Mouse (Mus musculus): ENCODE measurements around the gene Gm20388.
A peak's percentile ranks its signal among the peaks of the same experiment; 100 is the strongest.

The Gm20388 gene

GRCm38 (mm10) chr8:123361082-123361739 lies 3450.6 kb downstream of the Gm20388 start:
- DNase-seq (ENCODE audit: low spot score in 2 of 2): peak; percentile 56 to 74

DNA sequence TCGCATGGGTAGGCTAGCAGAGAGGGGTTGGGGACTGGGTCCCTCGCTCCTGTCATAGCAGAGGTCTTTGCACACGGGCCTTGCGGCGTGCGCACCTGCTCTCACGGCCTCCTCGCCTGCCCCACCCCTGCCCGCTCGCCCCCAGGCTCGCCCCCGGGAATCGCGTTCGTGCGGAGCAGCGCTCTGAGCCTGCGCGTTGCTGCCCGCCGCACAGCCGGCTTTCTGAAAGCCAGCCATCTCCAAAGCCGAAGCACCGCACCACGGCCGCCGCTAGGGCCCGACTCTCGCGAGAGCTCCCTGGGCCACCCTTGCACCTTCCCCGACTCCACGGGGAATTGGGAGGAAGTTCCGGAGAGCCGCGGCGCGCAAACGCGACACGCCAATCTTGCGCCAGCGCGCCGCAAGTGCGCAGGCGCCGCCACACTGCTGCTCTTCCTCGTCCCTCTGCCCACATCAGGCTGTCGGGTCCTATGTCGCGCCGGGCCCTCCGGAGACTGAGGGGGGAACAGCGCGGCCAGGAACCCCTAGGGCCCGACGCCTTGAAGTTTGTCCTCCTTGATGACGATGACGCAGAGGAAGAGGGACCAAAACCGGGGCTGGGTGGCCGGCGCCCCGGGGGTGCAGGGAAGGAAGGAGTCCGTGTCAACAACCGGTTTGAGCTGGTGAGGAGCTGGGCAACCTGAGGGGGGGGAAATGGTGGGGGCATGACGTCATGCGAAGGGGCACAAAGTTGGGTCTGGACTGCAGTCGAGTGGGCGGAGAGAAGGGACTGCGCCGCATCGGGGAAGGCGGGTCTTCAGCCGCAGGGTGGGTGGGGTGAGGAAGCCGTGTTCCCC lies 3463.0 kb downstream of the Gm20388 start, which contains the start of gene Tcf25:
Gene Tcf25, plus strand, starts transcription at position 351 of the 836 bp plus-strand sequence.
- DNase-seq (ENCODE audit: low spot score in 2 of 2): peak; percentile 89 to 92

DNA sequence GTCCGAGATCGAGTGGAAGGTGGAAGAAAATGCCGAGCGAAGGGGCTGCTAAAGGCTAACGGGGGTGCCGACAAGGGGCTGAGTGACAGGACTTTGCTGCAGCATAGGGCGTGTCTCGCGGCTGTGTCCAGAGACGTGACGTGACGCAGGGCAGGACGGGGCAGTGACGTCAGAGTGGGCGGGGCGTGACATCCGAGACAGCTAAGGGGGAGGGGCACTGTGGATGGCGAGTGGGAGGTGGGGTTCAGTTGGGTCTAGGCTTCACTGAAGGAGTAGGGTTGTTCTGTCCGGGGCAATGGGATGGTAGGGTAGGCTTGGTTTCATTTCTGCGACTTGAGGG lies 3463.6 kb downstream of the Gm20388 start:
- peak; percentile 88 to 91 for DNase-seq (ENCODE audit: low spot score in 2 of 2)

DNA sequence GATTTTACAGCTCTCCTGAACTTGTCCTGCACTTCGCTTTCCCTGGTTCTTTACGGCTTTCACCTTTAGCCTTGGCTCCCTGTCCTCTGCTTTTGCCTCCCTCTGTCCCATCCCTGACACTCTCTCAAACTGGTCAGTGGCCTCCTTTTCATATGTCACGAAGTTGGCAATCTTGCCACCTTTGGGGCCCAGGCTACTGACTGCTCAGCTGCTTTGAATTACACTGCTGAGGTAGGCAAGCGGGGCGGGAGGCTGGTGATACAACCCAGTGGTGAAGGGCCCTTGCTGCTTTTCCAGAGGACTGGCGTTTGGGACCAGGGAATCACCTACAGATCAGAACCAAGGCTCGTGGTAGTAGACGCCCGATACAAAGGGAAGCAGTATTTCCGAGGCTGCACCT lies 3465.1 kb downstream of the Gm20388 start:
- DNase-seq (ENCODE audit: low spot score in 2 of 2): no peak

- no peak for DNase-seq (ENCODE audit: low spot score in 2 of 2)
Measured at GRCm38 (mm10) chr8:123376106-123376505, 3465.5 kb downstream of the Gm20388 start.

DNA sequence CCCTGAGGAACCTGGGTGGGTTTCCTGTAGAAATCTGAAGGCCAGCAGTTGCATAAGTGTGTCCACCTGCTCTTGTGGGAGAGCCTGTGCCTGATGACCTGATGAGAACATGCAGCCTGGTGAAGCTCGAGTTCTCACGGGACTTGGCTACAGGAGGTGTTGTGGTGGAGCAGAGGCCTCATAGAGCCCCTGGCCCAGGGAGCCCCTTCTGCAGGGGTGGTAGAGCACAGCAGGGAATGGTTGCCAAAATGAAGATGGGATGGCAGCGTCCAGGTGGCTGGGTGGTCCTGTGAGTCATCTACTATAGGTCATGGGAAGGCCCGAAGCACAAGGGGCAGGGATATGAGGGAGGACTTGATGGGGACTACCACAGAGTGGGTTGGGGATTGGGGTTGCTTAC lies 3471.1 kb downstream of the Gm20388 start:
- no peak for DNase-seq (ENCODE audit: low spot score in 2 of 2)

- DNase-seq (ENCODE audit: low spot score in 2 of 2): no peak
Measured at GRCm38 (mm10) chr8:123382516-123382915, 3471.9 kb downstream of the Gm20388 start.

- DNase-seq (ENCODE audit: low spot score in 2 of 2): no peak
Measured at GRCm38 (mm10) chr8:123384883-123385540, 3474.4 kb downstream of the Gm20388 start.

DNA sequence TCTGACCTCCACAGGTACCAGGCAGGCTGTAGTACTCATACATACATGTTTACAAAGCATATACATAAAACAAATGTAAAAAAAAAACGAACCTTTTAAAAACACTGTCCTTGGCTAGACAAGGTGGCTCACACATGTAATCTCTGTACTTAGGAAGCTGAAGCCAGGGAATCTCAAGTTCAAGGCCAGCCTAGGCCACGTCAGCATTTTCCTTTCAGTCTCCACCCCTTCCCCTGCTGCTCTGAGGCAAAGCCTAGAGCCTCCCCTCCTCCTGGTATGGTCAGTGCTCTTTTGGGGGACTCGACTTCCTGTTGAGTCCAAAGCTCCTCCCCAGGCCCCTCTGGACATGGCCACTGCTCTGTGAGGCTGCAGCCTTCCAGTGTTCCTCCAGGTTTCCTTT lies 3476.4 kb downstream of the Gm20388 start:
- no peak for DNase-seq (ENCODE audit: low spot score in 2 of 2)

DNA sequence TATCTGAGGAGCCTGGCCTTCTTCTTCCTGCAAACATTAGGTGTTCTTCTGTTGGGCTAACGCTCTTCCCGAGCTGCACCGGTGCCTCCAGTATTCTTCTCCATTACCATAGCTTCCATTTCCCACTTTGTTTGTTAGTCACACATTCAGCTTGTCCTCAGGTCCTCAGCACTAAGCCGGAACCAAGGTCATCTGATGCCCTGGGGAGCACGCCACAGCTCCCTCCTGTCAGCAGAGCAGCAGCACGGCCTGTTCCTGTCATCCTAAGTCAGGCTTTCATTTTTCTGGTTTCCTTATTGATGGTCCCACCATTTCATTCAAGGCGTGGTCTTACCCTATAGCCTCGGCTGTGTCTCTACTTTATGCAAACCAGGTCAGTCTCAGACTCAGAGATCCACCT lies 3477.2 kb downstream of the Gm20388 start:
- no peak for DNase-seq (ENCODE audit: low spot score in 2 of 2)

- no peak for DNase-seq (ENCODE audit: low spot score in 2 of 2)
Measured at GRCm38 (mm10) chr8:123389026-123389425, 3478.4 kb downstream of the Gm20388 start.

DNA sequence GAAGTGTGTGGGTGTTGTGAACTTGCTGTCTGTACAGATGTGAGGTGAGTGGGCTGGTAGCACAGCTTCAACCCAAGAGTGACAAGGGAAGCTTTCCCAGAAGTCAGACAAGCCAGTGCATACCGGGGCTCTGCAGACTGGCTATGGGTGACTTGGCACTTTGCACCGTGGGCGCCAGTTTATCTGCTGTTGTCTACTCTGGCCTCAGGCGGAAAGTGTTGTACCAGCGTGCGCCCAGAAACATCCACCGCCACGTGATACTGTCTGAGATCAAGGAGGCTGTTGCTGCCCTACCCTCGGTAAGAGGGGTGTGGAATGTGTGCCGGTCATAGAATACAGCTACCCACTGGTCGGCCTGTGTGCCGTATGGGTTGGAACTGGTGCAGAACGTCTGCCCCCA lies 3487.7 kb downstream of the Gm20388 start:
- DNase-seq (ENCODE audit: low spot score in 2 of 2): no peak

- no peak for DNase-seq (ENCODE audit: low spot score in 2 of 2)
Measured at GRCm38 (mm10) chr8:123401936-123402335, 3491.3 kb downstream of the Gm20388 start.

- DNase-seq (ENCODE audit: low spot score in 2 of 2): no peak
Measured at GRCm38 (mm10) chr8:123402730-123403326, 3492.2 kb downstream of the Gm20388 start.

DNA sequence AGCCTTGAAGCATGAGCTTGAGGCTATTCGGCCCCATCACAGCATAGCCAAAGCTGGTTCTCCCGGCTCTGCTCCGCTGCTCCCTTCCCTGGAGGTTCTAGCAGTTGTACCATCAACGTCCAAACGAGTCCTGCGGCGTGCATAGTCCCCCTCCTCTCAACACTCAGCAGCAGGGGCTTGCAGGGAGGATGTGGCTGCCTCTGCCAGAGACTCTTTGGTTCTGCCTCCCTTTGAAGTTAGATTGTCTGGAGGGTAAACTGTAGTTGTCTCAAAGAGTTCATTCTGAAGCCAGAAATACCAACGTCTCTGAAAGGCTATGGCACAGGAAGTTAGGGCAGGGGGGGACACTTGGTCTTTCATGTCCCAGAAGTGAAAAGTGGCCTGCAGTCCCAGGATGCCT lies 3493.9 kb downstream of the Gm20388 start:
- no peak for DNase-seq (ENCODE audit: low spot score in 2 of 2)

DNA sequence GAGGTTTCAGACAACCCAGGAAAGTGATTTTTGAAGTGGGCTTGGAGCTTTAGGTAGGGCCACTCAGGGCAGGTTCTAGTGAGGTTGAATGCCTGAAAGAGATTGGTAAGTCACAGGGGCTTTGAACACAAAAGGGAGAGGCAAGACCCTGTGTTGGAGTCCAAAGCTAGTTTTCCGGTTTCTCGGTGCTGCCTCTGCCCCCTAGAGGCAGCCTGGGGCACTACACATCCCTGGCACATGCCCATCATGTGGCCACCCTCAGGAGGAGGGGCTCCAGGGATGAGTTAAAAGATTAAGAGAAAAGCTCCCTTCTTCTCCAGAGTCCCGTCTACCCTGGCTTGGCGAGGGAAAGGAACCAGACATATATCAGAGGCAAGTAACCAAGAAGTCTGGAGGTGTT lies 3496.1 kb downstream of the Gm20388 start, which contains the start of gene Mc1r:
Gene Mc1r, plus strand, starts transcription at position 322 of the 400 bp plus-strand sequence.
- DNase-seq (ENCODE audit: low spot score in 2 of 2): peak in 1 of 2 experiments; percentile 49

DNA sequence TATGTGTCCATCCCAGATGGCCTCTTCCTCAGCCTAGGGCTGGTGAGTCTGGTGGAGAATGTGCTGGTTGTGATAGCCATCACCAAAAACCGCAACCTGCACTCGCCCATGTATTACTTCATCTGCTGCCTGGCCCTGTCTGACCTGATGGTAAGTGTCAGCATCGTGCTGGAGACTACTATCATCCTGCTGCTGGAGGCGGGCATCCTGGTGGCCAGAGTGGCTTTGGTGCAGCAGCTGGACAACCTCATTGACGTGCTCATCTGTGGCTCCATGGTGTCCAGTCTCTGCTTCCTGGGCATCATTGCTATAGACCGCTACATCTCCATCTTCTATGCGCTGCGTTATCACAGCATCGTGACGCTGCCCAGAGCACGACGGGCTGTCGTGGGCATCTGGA lies 3497.0 kb downstream of the Gm20388 start:
- DNase-seq (ENCODE audit: low spot score in 2 of 2): no peak

GRCm38 (mm10) chr8:123408586-123409544 lies 3498.2 kb downstream of the Gm20388 start:
- DNase-seq (ENCODE audit: low spot score in 2 of 2): no peak

DNA sequence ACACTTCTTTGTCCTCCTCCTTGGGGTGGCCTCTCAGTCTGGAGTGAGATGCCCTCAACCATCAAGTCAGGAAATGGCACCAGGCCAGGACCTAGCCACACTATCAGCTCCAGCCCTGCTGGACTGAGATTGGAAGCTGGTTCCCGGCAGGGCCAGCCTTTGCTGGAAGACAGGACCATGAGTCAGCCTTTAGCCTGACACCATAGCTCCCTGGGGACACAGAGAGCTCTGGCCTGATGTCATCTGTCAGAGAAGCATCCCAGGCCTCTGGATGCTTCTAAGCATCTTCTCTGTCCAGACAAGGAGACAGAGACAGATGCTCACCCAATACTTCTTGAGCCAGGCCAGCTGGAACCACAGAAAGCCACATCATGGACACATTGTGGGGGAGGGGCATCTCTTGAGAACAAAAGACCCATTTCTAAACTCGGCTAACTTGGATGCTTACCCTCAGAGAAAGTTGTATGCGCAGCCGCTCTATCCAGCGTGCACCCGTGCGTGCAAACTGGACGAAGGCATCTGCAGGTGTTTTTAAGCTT lies 3499.5 kb downstream of the Gm20388 start:
- no peak for DNase-seq (ENCODE audit: low spot score in 2 of 2)

DNA sequence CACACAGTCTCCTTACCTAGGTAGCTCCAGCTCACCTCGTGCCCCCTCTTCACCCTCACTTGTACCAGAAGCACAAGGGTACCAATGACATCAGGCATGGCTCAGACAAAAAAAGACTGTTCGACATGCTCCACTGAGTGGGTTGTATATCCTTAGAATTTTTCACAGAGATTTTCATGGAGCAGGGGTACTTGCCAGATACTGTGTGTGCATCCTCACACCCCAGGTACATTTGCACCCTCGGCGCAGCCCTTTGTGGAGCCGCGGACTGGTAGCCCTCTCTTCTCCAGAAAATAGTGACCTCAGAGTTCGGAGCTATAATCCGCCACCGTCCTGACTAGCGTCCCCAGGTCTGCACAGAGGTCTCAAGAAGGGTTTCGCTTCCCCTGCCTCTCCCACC lies 3500.1 kb downstream of the Gm20388 start:
- DNase-seq (ENCODE audit: low spot score in 2 of 2): no peak

GRCm38 (mm10) chr8:123411246-123411645 lies 3500.6 kb downstream of the Gm20388 start, which contains the start of gene Tubb3:
TSS of gene Tubb3 (plus strand) at chr8:123411424.
- no peak for DNase-seq (ENCODE audit: low spot score in 2 of 2)

Measured in urinary bladder, adult 18-20 months (tissue).